Mouse (Mus musculus): Measurements from ENCODE around the gene Zfp655. TPM values are rescaled to one million over a fixed set of nuclear protein-coding genes. Genes with fewer than 3 reads are reported as not detected.
A peak's percentile ranks its signal among the peaks of the same experiment; 100 is the strongest.
"Not testable (repeated sequence)": the region's sequence is repeated elsewhere in the genome, so short reads cannot be mapped to it uniquely, and the experiment has no call there.

The Zfp655 gene
- total RNA-seq, 2 experiments from 2014 or later, result 48.1 to 53.2 TPM

DNA sequence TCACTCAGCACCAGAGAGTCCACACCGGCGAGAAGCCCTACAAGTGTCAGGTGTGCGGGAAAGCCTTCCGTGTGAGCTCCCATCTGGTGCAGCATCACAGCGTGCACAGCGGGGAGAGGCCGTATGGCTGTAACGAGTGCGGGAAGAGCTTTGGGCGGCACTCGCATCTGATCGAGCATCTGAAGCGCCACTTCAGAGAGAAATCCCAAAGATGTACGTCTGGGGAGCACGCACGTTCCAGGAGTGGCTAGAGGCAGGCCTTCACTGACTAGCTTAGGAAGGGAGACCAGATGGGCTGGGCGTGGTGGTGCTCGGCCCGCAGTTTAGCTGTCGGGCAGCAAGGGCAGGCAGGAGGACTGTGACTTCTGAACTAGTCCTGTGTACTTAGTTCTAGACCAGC, 12.8 kb upstream of the Zfp655 start:
- DNase-seq (ENCODE audit: low spot score in 2 of 2), result no peak

- no peak for DNase-seq (ENCODE audit: low spot score in 2 of 2)
Measured at GRCm38 (mm10) chr5:145219981-145220380, 11.5 kb upstream of the Zfp655 start.

GRCm38 (mm10) chr5:145222840-145223239, 8.7 kb upstream of the Zfp655 start:
- DNase-seq (ENCODE audit: low spot score in 2 of 2), result no peak

GRCm38 (mm10) chr5:145223395-145223794, 8.1 kb upstream of the Zfp655 start:
- no peak for DNase-seq (ENCODE audit: low spot score in 2 of 2)

GRCm38 (mm10) chr5:145226453-145226852, 5.1 kb upstream of the Zfp655 start:
- DNase-seq (ENCODE audit: low spot score in 2 of 2), result no peak

DNA sequence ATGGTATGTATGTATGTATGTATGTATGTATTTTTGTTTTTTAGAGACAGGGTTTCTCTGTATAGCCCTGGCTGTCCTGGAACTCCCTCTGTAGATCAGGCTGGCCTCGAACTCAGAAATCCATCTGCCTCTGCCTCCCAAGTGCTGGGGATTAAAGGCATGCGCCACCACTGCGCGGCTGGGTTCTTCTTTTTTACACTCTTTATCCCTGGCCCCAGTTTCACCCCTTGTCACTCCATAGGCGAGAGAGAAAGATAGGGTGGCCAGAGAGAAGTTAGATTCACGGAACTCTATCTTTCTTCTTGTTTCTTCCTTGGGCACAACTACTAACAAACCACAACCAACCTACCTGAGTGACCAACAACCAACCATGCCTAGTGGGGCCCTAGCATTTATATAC, 2.2 kb upstream of the Zfp655 start:
- not testable (repeated sequence) for DNase-seq (ENCODE audit: low spot score in 2 of 2)

DNA sequence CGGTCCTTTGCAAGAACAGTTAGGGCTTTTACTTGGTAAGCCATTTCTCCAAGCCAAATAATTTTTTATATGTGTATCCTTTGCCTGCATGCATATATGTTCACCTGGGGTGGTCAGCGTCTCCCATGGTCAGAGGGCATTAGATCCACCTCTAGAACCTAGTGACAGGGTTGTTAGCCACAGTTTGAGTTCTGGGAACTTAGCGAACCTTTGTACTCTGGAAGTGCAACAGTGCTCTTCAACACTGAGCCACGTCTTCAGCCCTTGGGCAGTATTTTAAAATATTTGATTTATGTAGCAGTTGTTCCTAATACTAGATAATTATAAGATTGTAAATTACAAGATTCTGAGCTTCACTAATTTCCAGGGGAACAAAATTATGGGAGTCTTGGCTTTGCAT, 874 bp upstream of the Zfp655 start:
- no peak for DNase-seq (ENCODE audit: low spot score in 2 of 2)

GRCm38 (mm10) chr5:145231893-145232411, 437 bp downstream of the Zfp655 start:
- no peak for DNase-seq (ENCODE audit: low spot score in 2 of 2)

DNA sequence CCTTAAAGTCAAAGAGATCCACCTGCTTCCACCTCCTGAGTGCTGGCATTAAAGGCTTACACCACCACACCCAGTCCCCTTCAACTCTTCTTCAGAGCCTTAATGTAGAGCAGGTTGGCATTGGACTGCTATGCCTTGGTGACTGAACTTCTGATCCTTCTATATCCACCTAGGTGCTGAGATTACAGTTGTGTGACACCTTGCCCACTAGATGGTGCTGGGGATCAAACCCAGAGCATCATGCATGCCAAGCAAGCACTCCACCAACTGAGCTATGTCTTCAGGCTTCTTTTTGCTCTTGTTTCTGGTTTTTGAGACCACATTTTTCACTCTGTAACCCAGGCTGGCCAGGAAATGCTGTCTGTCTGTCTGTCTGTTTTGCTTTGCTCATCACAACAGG, 3.1 kb downstream of the Zfp655 start:
- DNase-seq (ENCODE audit: low spot score in 2 of 2), result no peak

DNA sequence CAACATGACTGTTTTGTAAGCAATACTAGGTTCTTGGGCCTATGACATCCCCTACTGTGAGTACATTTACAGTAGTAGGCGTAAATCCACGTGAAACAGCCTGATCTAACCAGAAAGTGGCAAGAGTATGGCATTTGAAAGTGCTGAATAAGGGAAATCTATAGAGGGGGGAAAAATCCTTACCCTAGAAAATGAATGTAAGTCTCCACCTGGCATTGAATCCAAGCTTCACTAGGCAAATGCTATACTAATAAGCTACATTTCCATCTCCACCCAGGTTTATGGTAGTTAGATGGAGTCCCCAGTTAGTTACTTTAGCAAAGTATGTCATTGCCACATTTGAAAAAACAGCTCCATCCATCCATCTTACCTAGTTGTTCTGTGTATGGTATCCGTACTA, 18.0 kb downstream of the Zfp655 start:
- no peak for DNase-seq (ENCODE audit: low spot score in 2 of 2)

- not testable (repeated sequence) for DNase-seq (ENCODE audit: low spot score in 2 of 2)
Measured at GRCm38 (mm10) chr5:145273568-145273967, 42.1 kb downstream of the Zfp655 start.

DNA sequence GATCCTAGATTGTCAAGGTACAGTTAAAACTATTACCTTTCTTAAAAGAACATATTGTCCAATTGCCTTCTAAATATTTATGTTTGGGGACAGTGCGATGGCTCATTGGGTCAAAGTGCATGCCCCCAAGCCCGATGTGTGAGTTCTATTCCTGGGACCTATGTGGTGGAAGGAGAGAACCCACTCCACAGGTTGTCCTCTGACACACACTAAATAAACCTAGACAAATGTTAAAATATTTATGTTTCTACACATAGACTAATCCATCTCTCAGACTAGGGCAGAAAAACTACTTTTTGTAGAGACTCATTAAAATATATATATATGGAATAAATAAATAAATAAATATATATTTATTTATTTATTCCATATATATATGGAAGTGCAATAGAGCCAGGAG, 48.4 kb downstream of the Zfp655 start:
- DNase-seq (ENCODE audit: low spot score in 2 of 2), result no peak

- DNase-seq (ENCODE audit: low spot score in 2 of 2), result peak; percentile 69 to 80
Measured at GRCm38 (mm10) chr5:145280371-145281143, 49.0 kb downstream of the Zfp655 start, which contains the start of gene Zscan25. Gene Zscan25 (plus strand): TSS chr5:145280500.

DNA sequence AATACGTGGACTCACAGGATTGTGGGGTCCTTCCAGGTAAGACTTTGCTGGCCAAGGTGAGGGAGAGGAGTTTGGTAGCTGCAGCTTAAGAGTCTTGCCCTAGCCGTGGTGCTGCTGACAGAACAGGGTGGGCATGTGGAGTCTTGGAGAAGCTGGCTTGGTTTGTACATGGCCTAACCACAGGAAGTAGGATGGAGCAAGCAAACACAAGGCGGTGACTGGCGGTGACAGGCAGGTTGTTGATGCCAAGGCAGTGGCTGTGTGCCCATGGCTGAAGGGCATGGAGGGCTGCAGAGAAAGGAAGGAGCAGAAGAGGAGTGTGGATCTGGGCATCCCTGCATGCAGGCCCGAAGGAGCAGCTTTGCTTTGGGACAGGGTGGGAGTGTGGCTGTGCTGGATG, 56.9 kb downstream of the Zfp655 start:
- no peak for DNase-seq (ENCODE audit: low spot score in 2 of 2)

DNA sequence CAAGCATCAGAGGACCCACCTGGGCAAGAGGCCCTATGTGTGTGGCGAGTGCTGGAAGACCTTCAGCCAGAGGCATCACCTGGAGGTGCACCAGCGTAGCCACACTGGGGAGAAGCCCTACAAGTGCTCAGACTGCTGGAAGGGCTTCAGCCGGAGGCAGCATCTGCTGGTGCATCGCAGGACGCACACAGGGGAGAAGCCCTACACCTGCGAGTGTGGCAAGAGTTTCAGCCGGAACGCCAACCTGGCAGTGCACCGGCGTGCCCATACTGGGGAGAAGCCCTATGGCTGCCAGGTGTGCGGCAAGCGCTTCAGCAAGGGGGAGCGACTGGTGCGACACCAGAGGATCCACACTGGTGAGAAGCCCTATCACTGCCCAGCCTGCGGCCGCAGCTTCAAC, 59.2 kb downstream of the Zfp655 start:
- no peak for DNase-seq (ENCODE audit: low spot score in 2 of 2)

DNA sequence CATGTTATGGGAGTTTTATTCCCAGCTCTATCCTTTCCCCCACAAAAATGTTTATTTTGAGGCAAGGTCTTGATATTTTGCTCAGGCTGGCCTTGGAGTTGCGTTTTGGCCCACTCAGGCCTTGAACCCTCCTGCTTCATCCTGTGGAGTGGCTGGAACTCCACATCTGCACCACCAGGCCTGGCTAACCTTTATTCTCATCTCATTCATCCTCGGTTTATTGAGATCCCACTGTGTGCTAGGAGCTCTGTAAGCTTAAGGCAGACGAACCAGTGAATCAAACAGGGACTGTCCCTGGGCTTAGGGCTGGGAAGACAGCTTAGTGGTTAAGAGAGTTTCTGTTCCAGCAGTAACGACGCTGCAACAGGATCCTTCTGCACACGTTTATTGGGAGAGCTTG, 60.9 kb downstream of the Zfp655 start:
- no peak for DNase-seq (ENCODE audit: low spot score in 2 of 2)

Other genes starting within 250 kb of the Zfp655 start
- gene Gm4871, start 199.0 kb upstream of the Zfp655 start, total RNA-seq (2021), result not detected
- not detected for gene 1700018F24Rik, start 188.7 kb upstream of the Zfp655 start, total RNA-seq (2021)
- 100 to 1,000 TPM; 114 to 121 TPM for gene Arpc1a, start 147.9 kb upstream of the Zfp655 start, total RNA-seq (2021)
- gene Kpna7, start 147.7 kb upstream of the Zfp655 start, total RNA-seq (2021), result not detected
- 100 to 1,000 TPM; 226 to 243 TPM for gene Arpc1b, start 117.5 kb upstream of the Zfp655 start, total RNA-seq (2021)
- gene Pdap1, start 91.5 kb upstream of the Zfp655 start, total RNA-seq (2021), result 100 to 1,000 TPM; 106 to 108 TPM
- gene Bud31, start 91.4 kb upstream of the Zfp655 start, total RNA-seq (2021), result 100 to 1,000 TPM; 106 to 113 TPM
- 10 to 100 TPM; 29.2 to 32.0 TPM for gene Ptcd1, start 64.6 kb upstream of the Zfp655 start, total RNA-seq (2021)
- 10 to 100 TPM; 28.0 to 29.0 TPM for gene Cpsf4, start 64.5 kb upstream of the Zfp655 start, total RNA-seq (2021)
- gene Atp5j2, start 39.7 kb upstream of the Zfp655 start, total RNA-seq (2021), result 100 to 1,000 TPM; 367 to 390 TPM
- 10 to 100 TPM; 14.0 to 14.7 TPM for gene Zkscan14, start 29.8 kb upstream of the Zfp655 start, total RNA-seq (2021)
- gene Zkscan5, start 27.2 kb upstream of the Zfp655 start, total RNA-seq (2021), result 10 to 100 TPM; 16.2 to 16.8 TPM
- gene Zscan25, start 48.8 kb downstream of the Zfp655 start, total RNA-seq (2021), result 10 to 100 TPM; 26.5 to 29.3 TPM
- gene Cyp3a57, start 113.6 kb downstream of the Zfp655 start, total RNA-seq (2021), result under 1 TPM; 0.25 to 0.40 TPM
- 10 to 100 TPM in 1 of 2 experiments, under 1 TPM in 1; 0.45 to 19.5 TPM for gene Cyp3a16, start 238.0 kb downstream of the Zfp655 start, total RNA-seq (2021)